Mouse (Mus musculus): ENCODE results near the gene Plg. TPM values are rescaled to one million over a fixed set of nuclear protein-coding genes. Genes with fewer than 3 reads are reported as not detected.

The Plg gene
- polyA plus RNA-seq, 1 experiment from 2014 or later = 0.15 TPM

DNA sequence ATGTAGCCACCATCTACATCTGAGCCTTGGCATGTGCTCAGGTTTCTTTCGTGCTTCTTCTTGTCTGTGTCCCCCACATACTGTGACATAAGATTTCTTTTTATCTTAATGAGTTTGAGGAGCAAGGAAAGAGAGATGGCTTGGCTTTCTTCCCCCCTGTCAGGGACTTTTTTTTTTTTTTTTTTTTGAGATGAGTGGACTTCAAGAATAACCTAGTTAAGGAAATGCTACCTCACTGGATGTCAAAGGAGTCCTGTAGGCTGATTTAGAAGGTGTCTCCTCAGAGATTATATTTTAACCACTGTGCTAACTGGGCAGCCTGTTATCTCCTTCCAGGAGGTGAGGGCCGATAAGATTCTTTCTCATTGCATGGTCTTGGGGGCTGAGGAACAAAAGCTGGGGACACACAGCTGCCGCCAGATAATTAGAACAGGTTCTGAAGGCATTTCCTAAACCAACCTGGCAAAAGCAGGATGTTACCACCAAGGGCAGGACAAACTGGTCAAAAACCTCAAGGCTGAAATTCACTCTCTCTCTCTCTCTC, 4.7 kb upstream of the Plg start:
- Histone ChIP-seq H3K4me2 (ENCODE audit: low read depth, severe bottlenecking) (no peak overlapping the region), H3K4me1 (ENCODE audit: control insufficient read depth, insufficient read depth, low read length) (no peaks in the 10 kb centered on the region), H3K4me3 (ENCODE audit: low read depth, low read length) (no peak overlapping the region), H3K27ac (replicated peaks; ENCODE audit: low read depth, low read length) (no peak overlapping the region), H3K9ac (ENCODE audit: low read length) (no peak overlapping the region), H3K27me3 (ENCODE audit: control insufficient read depth, insufficient read depth, low read length) (no peaks in the 10 kb centered on the region), H3K36me3 (ENCODE audit: control insufficient read depth, insufficient read depth, low read length) (no peaks in the 10 kb centered on the region), H3K9me3 (ENCODE audit: control insufficient read depth, low read length) (no peaks in the 10 kb centered on the region)
- DNase-seq (ENCODE audit: low spot score) = no peak
- WGBS = 72% methylated on average over 3 of the region's 3 CpGs
- no peak for ATAC-seq (ENCODE audit: insufficient number of reproducible peaks, low FRiP score, low TSS enrichment, low read depth)

GRCm38 (mm10) chr17:12380287-12380686, 1.9 kb downstream of the Plg start:
- Histone ChIP-seq H3K4me2 (ENCODE audit: low read depth, severe bottlenecking) (no peak overlapping the region), H3K4me1 (ENCODE audit: control insufficient read depth, insufficient read depth, low read length) (no peaks in the 10 kb centered on the region), H3K27ac (replicated peaks; ENCODE audit: low read depth, low read length) (no peak overlapping the region), H3K9me3 (ENCODE audit: control insufficient read depth, low read length) (no peaks in the 10 kb centered on the region), H3K9ac (ENCODE audit: low read length) (no peak overlapping the region), H3K36me3 (ENCODE audit: control insufficient read depth, insufficient read depth, low read length) (no peaks in the 10 kb centered on the region), H3K27me3 (ENCODE audit: control insufficient read depth, insufficient read depth, low read length) (no peaks in the 10 kb centered on the region), H3K4me3 (ENCODE audit: low read depth, low read length) (no peak overlapping the region)
- DNase-seq (ENCODE audit: low spot score) (no peak), ATAC-seq (ENCODE audit: insufficient number of reproducible peaks, low FRiP score, low TSS enrichment, low read depth) (no peak)
- 86% methylated on average over 4 of the region's 4 CpGs for WGBS

- H3K36me3 ChIP-seq (ENCODE audit: control insufficient read depth, insufficient read depth, low read length) = no peaks in the 10 kb centered on the region
- no peak overlapping the region for H3K27ac ChIP-seq (replicated peaks; ENCODE audit: low read depth, low read length)
- no peaks in the 10 kb centered on the region for H3K4me1 ChIP-seq (ENCODE audit: control insufficient read depth, insufficient read depth, low read length)
- no peak overlapping the region for H3K9ac ChIP-seq (ENCODE audit: low read length)
- ATAC-seq (ENCODE audit: insufficient number of reproducible peaks, low FRiP score, low TSS enrichment, low read depth) (no peak), DNase-seq (ENCODE audit: low spot score) (no peak)
- H3K4me3 ChIP-seq (ENCODE audit: low read depth, low read length) = no peak overlapping the region
- 82% methylated on average over 2 of the region's 2 CpGs for WGBS
- H3K9me3 ChIP-seq (ENCODE audit: control insufficient read depth, low read length) = no peaks in the 10 kb centered on the region
- no peaks in the 10 kb centered on the region for H3K27me3 ChIP-seq (ENCODE audit: control insufficient read depth, insufficient read depth, low read length)
- no peak overlapping the region for H3K4me2 ChIP-seq (ENCODE audit: low read depth, severe bottlenecking)
Measured at GRCm38 (mm10) chr17:12381579-12381978, 3.2 kb downstream of the Plg start.

GRCm38 (mm10) chr17:12382531-12382930, 4.1 kb downstream of the Plg start:
- Histone ChIP-seq H3K4me1 (ENCODE audit: control insufficient read depth, insufficient read depth, low read length) (no peaks in the 10 kb centered on the region), H3K4me3 (ENCODE audit: low read depth, low read length) (no peak overlapping the region), H3K27ac (replicated peaks; ENCODE audit: low read depth, low read length) (no peak overlapping the region), H3K9me3 (ENCODE audit: control insufficient read depth, low read length) (no peaks in the 10 kb centered on the region), H3K36me3 (ENCODE audit: control insufficient read depth, insufficient read depth, low read length) (no peaks in the 10 kb centered on the region), H3K4me2 (ENCODE audit: low read depth, severe bottlenecking) (no peak overlapping the region), H3K9ac (ENCODE audit: low read length) (no peak overlapping the region), H3K27me3 (ENCODE audit: control insufficient read depth, insufficient read depth, low read length) (no peaks in the 10 kb centered on the region)
- WGBS = 49% methylated on average over 2 of the region's 2 CpGs
- ATAC-seq (ENCODE audit: insufficient number of reproducible peaks, low FRiP score, low TSS enrichment, low read depth) (no peak), DNase-seq (ENCODE audit: low spot score) (no peak)

DNA sequence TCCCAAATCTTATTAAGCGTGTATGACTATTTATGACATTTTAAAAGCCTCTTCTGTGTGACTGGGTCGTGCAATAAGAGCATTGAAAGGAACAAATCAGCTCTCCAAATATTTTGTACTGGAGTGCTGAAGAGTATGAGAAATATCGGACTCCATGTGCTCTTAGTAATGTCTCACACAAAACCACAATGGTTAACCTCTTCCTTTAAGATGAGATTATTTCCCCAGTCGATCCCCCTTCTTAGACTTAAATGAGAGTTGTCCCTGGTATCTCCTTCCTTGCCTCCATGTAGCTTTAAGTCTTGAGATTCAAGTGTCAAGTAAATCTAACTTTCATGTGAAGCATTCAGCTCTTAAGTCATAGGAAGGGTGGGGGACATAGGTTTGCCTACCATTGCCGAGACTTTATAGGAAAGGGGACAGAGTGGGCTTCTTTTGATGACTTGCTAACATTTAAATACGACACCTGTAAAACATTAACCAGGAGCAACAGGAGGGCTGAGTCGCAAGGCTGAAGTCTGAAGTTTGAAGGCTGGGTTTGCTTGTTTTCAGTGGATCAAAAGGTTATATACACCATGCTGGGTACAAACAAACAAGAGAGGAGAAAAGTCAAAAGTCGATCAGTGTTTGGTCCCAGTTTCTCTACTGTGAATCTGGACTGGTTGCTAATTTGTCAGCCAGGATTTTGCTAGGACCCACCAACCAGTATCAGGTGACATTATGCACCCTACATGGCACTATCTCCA, 6.8 kb downstream of the Plg start:
- 60% methylated on average over 8 of the region's 8 CpGs for WGBS
- H3K9me3 ChIP-seq (ENCODE audit: control insufficient read depth, low read length) = no peaks in the 10 kb centered on the region

DNA sequence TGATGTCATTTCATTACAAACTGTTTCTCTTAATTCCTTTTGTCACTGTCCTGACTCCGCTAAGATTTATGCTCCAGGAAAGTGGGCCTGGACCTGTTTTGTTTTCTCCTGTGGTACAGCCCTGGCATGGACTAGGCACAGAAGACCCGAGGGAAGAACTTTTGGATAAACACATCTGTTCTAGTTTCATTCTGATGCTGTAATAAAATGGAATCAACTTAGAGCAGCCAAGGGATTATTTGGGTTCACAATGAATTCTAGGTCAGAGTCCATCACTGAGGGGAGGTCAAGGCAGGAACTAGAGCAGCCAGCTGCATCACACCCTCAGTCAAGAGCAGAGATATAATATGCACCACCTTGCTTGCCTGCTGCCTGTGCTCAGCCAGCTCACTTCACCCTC, 9.4 kb downstream of the Plg start:
- Histone ChIP-seq H3K36me3 (ENCODE audit: control insufficient read depth, insufficient read depth, low read length) (no peaks in the 10 kb centered on the region), H3K27me3 (ENCODE audit: control insufficient read depth, insufficient read depth, low read length) (no peaks in the 10 kb centered on the region), H3K9ac (ENCODE audit: low read length) (no peak overlapping the region), H3K9me3 (ENCODE audit: control insufficient read depth, low read length) (0 out of 2 replicates have a peak, but pooled peaks cover 2% of the 10 kb centered on the region), H3K4me3 (ENCODE audit: low read depth, low read length) (no peak overlapping the region), H3K27ac (replicated peaks; ENCODE audit: low read depth, low read length) (no peak overlapping the region), H3K4me1 (ENCODE audit: control insufficient read depth, insufficient read depth, low read length) (no peaks in the 10 kb centered on the region), H3K4me2 (ENCODE audit: low read depth, severe bottlenecking) (no peak overlapping the region)
- WGBS = 82% methylated on average over 2 of the region's 2 CpGs
- DNase-seq (ENCODE audit: low spot score) = no peak
- no peak for ATAC-seq (ENCODE audit: insufficient number of reproducible peaks, low FRiP score, low TSS enrichment, low read depth)

More for the DNA sequence above, 6.8 kb downstream of the Plg start:
- no peak overlapping the region for H3K4me3 ChIP-seq (ENCODE audit: low read depth, low read length)
- H3K27me3 ChIP-seq (ENCODE audit: control insufficient read depth, insufficient read depth, low read length) = no peaks in the 10 kb centered on the region
- ATAC-seq (ENCODE audit: insufficient number of reproducible peaks, low FRiP score, low TSS enrichment, low read depth) (no peak), DNase-seq (ENCODE audit: low spot score) (no peak)
- no peak overlapping the region for H3K27ac ChIP-seq (replicated peaks; ENCODE audit: low read depth, low read length)
- H3K9ac ChIP-seq (ENCODE audit: low read length) = no peak overlapping the region
- no peaks in the 10 kb centered on the region for H3K4me1 ChIP-seq (ENCODE audit: control insufficient read depth, insufficient read depth, low read length)
- no peaks in the 10 kb centered on the region for H3K36me3 ChIP-seq (ENCODE audit: control insufficient read depth, insufficient read depth, low read length)
- no peak overlapping the region for H3K4me2 ChIP-seq (ENCODE audit: low read depth, severe bottlenecking)

DNA sequence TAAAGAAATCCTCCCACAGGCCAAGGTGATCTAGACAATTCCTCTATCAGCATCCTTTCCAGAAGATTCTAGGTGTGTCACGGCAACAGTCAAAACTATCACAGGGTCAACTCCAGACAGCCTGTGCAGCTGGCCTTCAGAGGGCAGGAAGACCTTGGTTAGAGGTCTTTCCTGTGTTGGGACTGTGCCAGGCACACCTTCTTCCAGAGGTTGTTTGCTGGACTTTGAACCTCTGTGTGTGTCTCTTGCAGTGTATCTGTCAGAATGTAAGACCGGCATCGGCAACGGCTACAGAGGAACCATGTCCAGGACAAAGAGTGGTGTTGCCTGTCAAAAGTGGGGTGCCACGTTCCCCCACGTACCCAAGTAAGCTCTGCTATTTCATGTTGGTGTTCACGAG, 9.8 kb downstream of the Plg start:
- H3K4me1 ChIP-seq (ENCODE audit: control insufficient read depth, insufficient read depth, low read length) = no peaks in the 10 kb centered on the region
- ATAC-seq (ENCODE audit: insufficient number of reproducible peaks, low FRiP score, low TSS enrichment, low read depth) = no peak
- 0 out of 2 replicates have a peak, but pooled peaks cover 2% of the 10 kb centered on the region for H3K9me3 ChIP-seq (ENCODE audit: control insufficient read depth, low read length)
- no peak overlapping the region for H3K27ac ChIP-seq (replicated peaks; ENCODE audit: low read depth, low read length)
- H3K4me3 ChIP-seq (ENCODE audit: low read depth, low read length) = no peak overlapping the region
- no peak overlapping the region for H3K9ac ChIP-seq (ENCODE audit: low read length)
- 96% methylated on average over 7 of the region's 7 CpGs for WGBS
- H3K36me3 ChIP-seq (ENCODE audit: control insufficient read depth, insufficient read depth, low read length) = no peaks in the 10 kb centered on the region
- H3K4me2 ChIP-seq (ENCODE audit: low read depth, severe bottlenecking) = no peak overlapping the region
- no peaks in the 10 kb centered on the region for H3K27me3 ChIP-seq (ENCODE audit: control insufficient read depth, insufficient read depth, low read length)
- DNase-seq (ENCODE audit: low spot score) = no peak

DNA sequence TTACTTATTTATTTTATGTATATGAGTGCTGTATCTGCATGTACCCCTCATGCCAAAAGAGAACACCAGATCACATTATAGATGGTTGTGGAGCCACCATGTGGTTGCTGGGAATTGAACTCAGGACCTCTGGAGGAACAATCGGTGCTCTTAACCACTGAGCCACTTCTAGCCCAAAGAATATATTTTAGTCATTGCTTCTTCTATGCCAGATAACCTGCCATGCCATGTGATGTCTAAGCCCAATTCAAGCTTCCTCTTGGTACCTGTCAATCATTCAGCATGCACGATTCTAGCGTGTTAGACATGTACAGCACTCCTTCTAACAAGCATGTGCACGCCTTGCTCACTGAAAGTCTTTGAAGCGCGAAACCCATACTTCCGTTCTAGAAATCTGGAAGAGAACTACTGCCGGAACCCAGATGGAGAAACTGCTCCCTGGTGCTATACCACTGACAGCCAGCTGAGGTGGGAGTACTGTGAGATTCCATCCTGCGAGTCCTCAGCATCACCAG, 17.8 kb downstream of the Plg start:
- no peaks in the 10 kb centered on the region for H3K36me3 ChIP-seq (ENCODE audit: control insufficient read depth, insufficient read depth, low read length)
- no peak for DNase-seq (ENCODE audit: low spot score)
- 0 out of 2 replicates have a peak, but pooled peaks cover 2% of the 10 kb centered on the region for H3K9me3 ChIP-seq (ENCODE audit: control insufficient read depth, low read length)
- WGBS = 89% methylated on average over 9 of the region's 9 CpGs
- H3K4me3 ChIP-seq (ENCODE audit: low read depth, low read length) = no peak overlapping the region
- ATAC-seq (ENCODE audit: insufficient number of reproducible peaks, low FRiP score, low TSS enrichment, low read depth) = no peak
- no peaks in the 10 kb centered on the region for H3K27me3 ChIP-seq (ENCODE audit: control insufficient read depth, insufficient read depth, low read length)
- H3K4me1 ChIP-seq (ENCODE audit: control insufficient read depth, insufficient read depth, low read length) = peaks cover 7% of the 10 kb centered on the region; the same call in 1 of the 2 replicates
- no peak overlapping the region for H3K27ac ChIP-seq (replicated peaks; ENCODE audit: low read depth, low read length)
- H3K4me2 ChIP-seq (ENCODE audit: low read depth, severe bottlenecking) = no peak overlapping the region
- H3K9ac ChIP-seq (ENCODE audit: low read length) = no peak overlapping the region

Data from limb, embryonic 11.5 days (tissue).